Mouse (Mus musculus) bone marrow macrophage, adult 2 months (primary cell): ENCODE measurements around the gene Pik3r5.

Source experiments
- CTCF ChIP-seq: IDR thresholded peaks from 2 replicates; pipeline ENCODE4 v1.5.1; 2012; ENCODE audit warnings: low read depth, mild to moderate bottlenecking, low read length, moderate library complexity
- POLR2A ChIP-seq: IDR thresholded peaks from 2 replicates; pipeline ENCODE4 v1.6.1; 2012; ENCODE audit warnings: mild to moderate bottlenecking, low read depth, low read length, borderline replicate concordance

DNA sequence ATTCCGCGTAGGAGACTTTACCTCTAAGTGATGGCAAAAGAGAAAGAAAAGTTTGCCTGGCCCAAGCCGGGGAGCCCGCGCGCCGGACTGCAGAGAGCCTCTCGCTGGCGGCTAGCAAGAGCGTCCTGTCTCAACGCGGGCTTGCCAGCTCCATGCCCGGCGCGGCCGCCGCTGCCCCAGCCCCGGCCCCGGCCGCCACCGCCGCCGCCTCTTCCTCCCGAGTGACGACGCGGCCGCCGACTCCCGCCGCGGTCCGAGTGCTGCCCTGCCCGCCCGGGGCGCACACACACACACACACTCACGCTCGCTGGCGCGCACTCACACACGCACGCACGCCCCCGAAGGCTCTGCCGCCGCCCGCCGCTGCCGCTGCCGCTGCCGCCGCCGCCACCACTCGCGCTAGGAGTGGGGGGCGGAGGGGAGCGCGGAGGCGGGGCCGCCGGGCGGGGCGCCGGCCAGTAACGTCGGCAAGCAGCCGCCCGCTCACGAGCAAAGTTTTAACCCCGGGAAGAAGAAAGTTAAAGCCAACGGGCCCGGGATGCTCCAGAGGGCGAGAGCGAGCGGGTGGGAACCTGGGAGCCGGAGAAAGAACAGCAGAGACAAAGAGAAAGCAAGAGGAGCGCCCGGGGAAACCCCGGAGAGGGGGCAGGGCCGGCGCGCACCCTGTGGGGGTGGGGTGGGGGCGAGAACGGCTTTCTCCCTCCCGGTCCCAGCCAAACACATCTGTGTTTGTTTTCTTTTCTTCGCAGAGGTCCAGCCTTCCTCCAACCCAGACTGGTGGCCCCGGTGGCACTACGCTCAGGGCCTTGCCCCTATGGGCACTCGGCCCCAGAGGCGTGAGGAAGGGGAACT lies 45.1 kb upstream of the Pik3r5 start:
- no peak for TF ChIP-seq POLR2A
- TF ChIP-seq CTCF, result no peak
